In genomic region chr1:34140686-34141085, GRCm38 (mm10) we compare ENCODE assay signal across 13 mouse cellular contexts.
DNase-seq lines count a peak whose midpoint lies in the region; ATAC-seq and TF ChIP-seq lines count a peak whose summit lies in the region.
"Had no signal": no experiment of that assay in that cellular context is flagged by ENCODE, and none has a peak within 500 bp of the region (broad histone marks: within the 10 kb centered on the region; RNA-seq: fewer than 3 reads in every experiment).

No protein-coding gene starts in this region.

- DNase-seq in heart, adult 11 months: peak; percentile 92
- peak; percentile 41 for DNase-seq in testis, postnatal 14 days (ENCODE audit: low spot score)
- DNase-seq in testis, postnatal 10 days (ENCODE audit: low spot score): no peak
- no peak for DNase-seq in lung, postnatal 4 days
- DNase-seq: embryo, embryonic 11 days; gastrocnemius, postnatal 14 days; right cerebral cortex, postnatal 4 days; thymus, postnatal 25 days had no signal

- H3K4me1 ChIP-seq in heart, embryonic 12.5 days (replicated peaks): peaks cover 35% of the 10 kb centered on the region
- peaks cover 14% of the 10 kb centered on the region for H3K4me1 ChIP-seq in cortical plate, adult 2 months (ENCODE audit: control insufficient read depth, insufficient read depth, low read length)
- H3K4me1 ChIP-seq in stomach, embryonic 16.5 days (ENCODE audit: control insufficient read depth, insufficient read depth, low read length): peaks cover 13% of the 10 kb centered on the region; the same call in 1 of the 2 replicates

- H3K4me2 ChIP-seq in heart, embryonic 12.5 days: no peak overlapping the region
- H3K4me2 ChIP-seq in stomach, embryonic 16.5 days (ENCODE audit: low read depth, low read length): peak overlapping the region; percentile 33

- no peak for ATAC-seq in heart, embryonic 12.5 days (ENCODE audit: insufficient number of reproducible peaks, low FRiP score)
- ATAC-seq in stomach, embryonic 16.5 days (ENCODE audit: insufficient read depth, low FRiP score): peak; percentile 45; the same call in 1 of the 2 replicates
- ATAC-seq in erythroid progenitor cell, adult 5-6 weeks (replicated peaks; ENCODE audit: low FRiP score, poor library complexity, severe bottlenecking): no peak

- peaks cover 5% of the 10 kb centered on the region for H3K36me3 ChIP-seq in heart, embryonic 12.5 days
- H3K36me3 ChIP-seq in stomach, embryonic 16.5 days (ENCODE audit: control insufficient read depth, insufficient read depth, low read length): no peaks in the 10 kb centered on the region

- no peaks in the 10 kb centered on the region for H3K27me3 ChIP-seq in heart, embryonic 12.5 days (replicated peaks)
- no peaks in the 10 kb centered on the region for H3K27me3 ChIP-seq in stomach, embryonic 16.5 days (ENCODE audit: control insufficient read depth, insufficient read depth, low read length)

- no peak overlapping the region for H3K4me3 ChIP-seq in heart, embryonic 12.5 days
- H3K4me3 ChIP-seq in cortical plate, adult 2 months (ENCODE audit: insufficient read depth, low read length): no peak overlapping the region
- H3K4me3 ChIP-seq in stomach, embryonic 16.5 days (replicated peaks; ENCODE audit: low read length): no peak overlapping the region

- H3K9me3 ChIP-seq in heart, embryonic 12.5 days (replicated peaks): no peaks in the 10 kb centered on the region
- H3K9me3 ChIP-seq in stomach, embryonic 16.5 days (replicated peaks; ENCODE audit: control insufficient read depth, low read length): no peaks in the 10 kb centered on the region

- WGBS in heart, embryonic 12.5 days: 65% methylated on average over 3 of the region's 3 CpGs
- 50% methylated on average over 3 of the region's 3 CpGs for WGBS in stomach, embryonic 16.5 days

- TF ChIP-seq CTCF in cortical plate, adult 2 months (IDR thresholded peaks at IDR 0.05; ENCODE audit: extremely low read depth, insufficient read depth, low read length): no peak

- no peak overlapping the region for H3K27ac ChIP-seq in heart, embryonic 12.5 days (ENCODE audit: poor library complexity, severe bottlenecking)
- H3K27ac ChIP-seq in cortical plate, adult 2 months (ENCODE audit: insufficient read depth, low read length): 0 out of 2 replicates have a peak overlapping the region, but pooled peaks have one; percentile 31
- H3K27ac ChIP-seq in stomach, embryonic 16.5 days (ENCODE audit: low read length): peak overlapping the region; percentile 87
- H3K27ac ChIP-seq: macrophage had no signal

- TF ChIP-seq POLR2A in cortical plate, adult 2 months (IDR thresholded peaks at IDR 0.05; ENCODE audit: extremely low read depth, insufficient read depth, low read length): no peak

- no peak overlapping the region for H3K9ac ChIP-seq in heart, embryonic 12.5 days
- no peak overlapping the region for H3K9ac ChIP-seq in stomach, embryonic 16.5 days (ENCODE audit: low read length)

Comparison
In these comparisons a context has a peak if more than half of its experiments do, and no peak if none do; other contexts are left out.
1. DNase-seq: peak in heart, adult 11 months (single experiment) and testis, postnatal 14 days (single experiment); none in testis, postnatal 10 days (single experiment) and lung, postnatal 4 days (0 of 2).